Mouse (Mus musculus) lung, postnatal 25 days (tissue): Measurements from ENCODE around the gene Fam83b.

Source experiments
- DNase-seq: peaks from one replicate; pipeline ENCODE4 v3.0.0; 2022; ENCODE audit warnings: low spot score

Fam83b gene

DNA sequence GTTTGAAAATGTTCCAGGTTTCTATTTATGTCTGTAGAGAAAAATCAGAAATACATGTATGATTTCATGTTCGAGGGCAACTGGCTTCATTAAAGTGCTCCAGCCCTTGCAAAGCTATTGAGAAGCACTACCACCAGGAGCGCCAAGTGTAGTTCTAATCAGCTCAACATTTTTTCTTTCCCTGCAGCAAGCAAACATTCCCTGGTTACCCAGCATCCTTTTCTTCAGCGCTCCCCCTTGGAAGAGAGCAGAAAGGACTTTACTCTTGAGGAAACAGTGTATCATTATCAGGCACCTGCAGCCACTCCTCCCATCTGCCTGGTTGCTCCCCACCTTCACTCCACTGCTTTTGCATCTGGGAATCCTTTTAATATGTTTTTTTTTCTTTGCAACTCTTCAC is 45.3 kb downstream of the Fam83b start:
- no peak for DNase-seq

DNA sequence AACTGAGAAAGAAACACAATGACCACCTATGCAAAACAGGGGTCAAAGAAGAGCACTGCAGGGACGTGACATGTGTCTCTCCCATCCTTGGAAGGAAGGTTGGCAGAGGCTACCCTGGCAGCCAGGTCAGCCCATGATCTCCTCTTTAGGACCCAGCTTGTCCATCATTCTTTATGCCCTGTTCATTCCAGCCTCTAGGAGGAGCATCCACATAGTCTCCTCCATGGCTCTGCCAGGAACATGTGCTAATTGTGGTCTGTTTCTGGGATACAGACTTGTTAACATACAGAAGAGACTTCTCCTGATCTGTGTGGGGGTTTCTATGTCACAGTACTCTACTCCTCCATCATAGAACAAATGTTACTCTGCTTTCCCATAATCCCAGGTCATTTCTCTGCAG is 48.3 kb downstream of the Fam83b start:
- DNase-seq, result peak; percentile 8

DNA sequence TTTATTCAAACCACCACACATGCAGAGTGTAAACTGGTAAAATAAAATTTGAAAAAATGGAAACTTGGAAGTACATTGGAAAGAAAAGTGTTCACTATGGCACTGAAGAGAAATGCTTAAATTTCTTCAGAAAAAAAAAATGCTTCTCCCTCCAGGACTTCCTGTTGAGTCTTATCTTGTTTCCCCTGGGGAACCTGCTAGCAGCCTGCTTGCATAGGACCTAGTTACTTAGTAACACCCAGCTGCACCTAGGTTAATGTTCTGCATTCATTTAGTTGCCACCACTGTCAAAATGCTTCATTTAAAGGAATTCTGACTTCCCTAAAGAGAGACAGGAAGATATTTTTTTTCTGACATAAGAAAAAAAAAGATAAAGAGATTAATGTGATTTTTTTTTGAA is 61.3 kb downstream of the Fam83b start:
- DNase-seq, result no peak

DNA sequence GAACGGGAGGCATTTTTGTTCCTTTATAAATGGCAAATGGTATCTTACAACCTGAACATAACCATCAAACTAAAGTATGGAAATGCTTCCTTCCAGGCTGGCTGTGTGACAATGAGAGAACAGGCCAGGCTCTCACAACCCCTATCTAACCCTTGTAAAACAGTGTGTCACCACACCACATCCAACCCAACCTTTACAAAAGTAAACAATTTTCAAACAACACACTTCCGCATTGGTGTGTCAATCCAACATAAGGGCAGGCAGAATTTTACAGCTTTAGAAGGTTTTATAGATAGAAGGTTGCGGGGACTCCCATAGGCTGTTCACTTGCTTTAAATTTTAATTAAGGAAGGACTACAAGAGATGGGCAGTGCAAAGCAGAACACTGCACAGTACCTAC is 77.2 kb downstream of the Fam83b start:
- no peak for DNase-seq

DNA sequence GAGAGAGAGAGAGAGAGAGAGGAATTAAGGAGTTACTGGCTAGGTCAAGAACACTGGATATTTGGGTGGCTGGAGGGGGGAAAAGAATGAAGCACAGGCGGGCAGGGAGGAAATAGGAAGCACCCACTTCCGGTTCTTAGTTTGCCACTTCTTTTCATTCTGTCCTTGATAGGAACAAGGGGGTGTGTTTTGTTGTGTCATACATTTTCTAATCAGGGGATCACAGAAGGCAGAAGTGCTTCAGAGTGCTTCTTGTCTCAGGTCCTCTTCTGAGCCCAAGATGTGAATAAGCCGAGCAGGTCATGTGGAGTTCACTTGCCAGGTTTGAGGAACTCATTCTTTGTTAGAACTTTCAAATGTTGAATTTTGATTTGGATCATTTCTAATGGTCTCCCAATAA is 86.8 kb downstream of the Fam83b start:
- no peak for DNase-seq

DNA sequence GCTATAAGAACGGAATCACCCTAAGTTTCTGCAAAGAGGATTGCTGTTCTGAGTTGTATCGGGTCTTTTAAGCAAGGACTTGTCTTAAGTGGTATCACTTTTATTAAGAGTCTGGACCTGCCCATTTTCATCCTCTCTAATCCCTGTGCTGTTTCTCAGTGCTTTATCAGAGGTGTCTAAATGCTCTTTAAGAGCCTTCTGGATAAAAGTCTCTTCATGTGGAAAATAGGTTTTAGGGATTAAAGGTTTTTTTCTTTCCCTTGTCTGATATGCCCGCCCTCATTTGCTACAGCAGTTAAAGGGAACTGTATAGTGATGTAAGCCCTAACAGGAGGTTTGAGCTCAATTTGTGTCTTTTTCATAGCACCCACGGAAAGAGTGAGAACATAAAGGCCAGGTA is 97.4 kb downstream of the Fam83b start:
- no peak for DNase-seq

DNA sequence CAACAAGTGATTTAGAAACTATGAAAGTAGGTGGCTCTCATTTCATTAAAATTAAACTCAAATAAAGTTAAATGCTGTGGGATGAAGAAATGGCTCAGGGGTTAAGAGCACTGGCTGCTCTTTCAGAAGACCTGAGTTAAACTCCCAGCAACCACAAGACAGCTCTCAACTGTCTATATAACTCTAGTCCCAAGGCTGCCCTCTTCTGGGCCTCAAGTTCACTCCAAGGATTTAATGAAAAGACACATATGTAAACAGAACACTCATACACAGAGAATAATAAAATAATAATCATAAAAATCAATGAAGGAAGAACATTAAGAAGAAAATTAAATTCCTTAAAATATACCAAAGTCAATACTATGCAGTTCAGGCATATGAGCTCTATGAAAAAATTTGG is 105.4 kb downstream of the Fam83b start:
- DNase-seq, result no peak

DNA sequence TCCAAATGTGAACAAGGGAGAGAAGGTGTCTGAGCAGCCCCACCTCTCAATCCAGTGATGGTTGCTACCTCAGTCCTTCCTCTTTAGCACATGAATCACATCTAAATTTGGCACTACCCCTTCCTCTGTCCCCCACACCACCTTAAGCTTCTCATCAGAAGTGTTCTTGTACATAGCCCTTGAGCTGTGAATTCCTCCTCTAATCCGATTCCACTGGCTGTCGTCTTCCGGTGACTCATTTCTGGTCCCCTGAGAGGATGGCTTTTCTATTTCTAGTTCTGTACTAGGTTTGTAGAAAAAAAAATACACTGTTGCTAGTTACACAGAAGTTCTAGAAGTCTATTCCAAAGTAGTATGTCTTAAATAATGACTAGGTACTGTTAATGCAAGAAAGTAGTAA is 111.2 kb downstream of the Fam83b start:
- no peak for DNase-seq
